ENCODE assay signal across 8 mouse cellular contexts in the genomic region with DNA sequence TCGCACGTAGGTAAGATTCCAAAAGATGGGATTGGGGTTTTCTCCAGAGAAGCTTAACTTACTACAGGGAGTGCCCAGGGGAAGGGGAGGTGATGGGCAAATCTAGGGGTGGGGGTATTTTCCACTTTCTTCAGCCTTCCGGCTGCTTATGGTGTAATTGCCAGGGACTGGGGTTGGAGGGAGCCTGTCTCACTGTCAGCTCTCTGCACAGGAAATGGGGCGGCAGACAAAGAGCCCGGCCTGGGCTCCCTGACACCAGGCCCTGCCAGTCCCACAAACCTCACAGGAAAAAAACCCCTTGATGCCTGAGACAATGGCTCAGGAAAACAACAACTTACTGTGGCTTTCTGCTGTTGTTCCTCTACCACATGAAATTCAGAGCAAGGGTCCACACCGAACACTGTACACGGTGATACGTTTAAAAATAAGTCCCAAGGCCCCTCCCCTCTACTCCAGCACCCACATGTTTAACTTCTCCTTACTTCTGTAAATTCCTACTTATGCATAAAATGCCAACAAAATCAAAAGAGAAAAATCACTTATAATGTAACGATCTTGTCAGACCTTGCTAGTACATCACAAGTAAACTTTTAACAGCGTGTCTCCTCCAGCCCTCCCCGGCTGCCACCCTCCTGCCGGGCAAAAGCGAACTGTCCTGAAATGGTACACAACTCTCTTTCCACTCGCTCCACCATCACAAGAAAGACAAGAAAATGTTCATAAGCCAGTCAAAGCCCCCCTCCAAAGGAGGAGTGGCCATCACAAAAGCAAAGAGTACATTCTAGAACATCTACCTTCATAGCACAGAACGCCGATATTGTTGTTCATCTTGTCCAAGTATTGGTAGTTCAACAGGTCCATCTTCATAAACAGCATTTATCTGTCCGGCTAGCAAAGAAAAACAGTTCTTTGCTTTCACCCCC. TPM values are rescaled to one million over a fixed set of nuclear protein-coding genes. Genes with fewer than 3 reads are reported as not detected.
DNase-seq lines count a peak whose midpoint lies in the region; ATAC-seq and TF ChIP-seq lines count a peak whose summit lies in the region.

No protein-coding gene starts in this region.

- H3K9ac ChIP-seq in intestine, embryonic 15.5 days: peak overlapping the region; percentile 74
- peak overlapping the region; percentile 62 for H3K9ac ChIP-seq in neural tube, embryonic 14.5 days (replicated peaks; ENCODE audit: low read depth, low read length)

- H3K36me3 ChIP-seq in intestine, embryonic 15.5 days: no peaks in the 10 kb centered on the region
- H3K36me3 ChIP-seq in neural tube, embryonic 14.5 days (ENCODE audit: control insufficient read depth, insufficient read depth, low read length): no peaks in the 10 kb centered on the region

- no peaks in the 10 kb centered on the region for H3K9me3 ChIP-seq in intestine, embryonic 15.5 days
- no peaks in the 10 kb centered on the region for H3K9me3 ChIP-seq in neural tube, embryonic 14.5 days (ENCODE audit: control insufficient read depth, low read length)

- peak; percentile 82 for DNase-seq in CD4-positive helper T cell, adult 2 months (ENCODE audit: low read depth, low spot score)
- peak; percentile 58 for DNase-seq in lung, adult 2 months
- DNase-seq in right cerebral cortex, adult 18-20 months: no peak
- no peak for DNase-seq in ovary, postnatal 14 days (ENCODE audit: low spot score)

- under 1% methylated on average over 17 of the region's 17 CpGs for WGBS in bone marrow, adult 2 months
- WGBS in intestine, embryonic 15.5 days: 2% methylated on average over 17 of the region's 17 CpGs
- 1% methylated on average over 17 of the region's 17 CpGs for WGBS in lung, adult 2 months
- 4% methylated on average over 17 of the region's 17 CpGs for WGBS in neural tube, embryonic 14.5 days

- no peaks in the 10 kb centered on the region for H3K27me3 ChIP-seq in intestine, embryonic 15.5 days (replicated peaks)
- no peaks in the 10 kb centered on the region for H3K27me3 ChIP-seq in neural tube, embryonic 14.5 days (ENCODE audit: control insufficient read depth, insufficient read depth, low read length)

- H3K4me3 ChIP-seq in bone marrow, adult 2 months (replicated peaks; ENCODE audit: control insufficient read depth, low read depth, low read length): peak overlapping the region; percentile 85
- peak overlapping the region; percentile 54 for H3K4me3 ChIP-seq in intestine, embryonic 15.5 days (replicated peaks)
- peak overlapping the region; percentile 89 for H3K4me3 ChIP-seq in lung, adult 2 months (replicated peaks; ENCODE audit: extremely low read depth, low read depth, low read length)
- H3K4me3 ChIP-seq in neural tube, embryonic 14.5 days (ENCODE audit: low read depth, low read length): peak overlapping the region; percentile 50

- peaks cover 15% of the 10 kb centered on the region for H3K4me1 ChIP-seq in bone marrow, adult 2 months (ENCODE audit: control insufficient read depth, insufficient read depth, low read length)
- H3K4me1 ChIP-seq in intestine, embryonic 15.5 days (replicated peaks): peaks cover 35% of the 10 kb centered on the region
- peaks cover 19% of the 10 kb centered on the region for H3K4me1 ChIP-seq in lung, adult 2 months (ENCODE audit: control insufficient read depth, insufficient read depth, low read length)
- peaks cover 46% of the 10 kb centered on the region for H3K4me1 ChIP-seq in neural tube, embryonic 14.5 days (ENCODE audit: control insufficient read depth, insufficient read depth, low read length)

- peak; percentile 44 for ATAC-seq in granulocyte monocyte progenitor cell, adult 5-6 weeks (replicated peaks; ENCODE audit: poor library complexity, severe bottlenecking)
- no peak for ATAC-seq in intestine, embryonic 15.5 days
- 0 out of 2 replicates have a peak, but pooled peaks have one; percentile 22 for ATAC-seq in neural tube, embryonic 14.5 days (ENCODE audit: low read depth)

- peak; percentile 59; the same call in 1 of the 2 replicates for TF ChIP-seq POLR2A in bone marrow, adult 2 months (IDR thresholded peaks at IDR 0.05; ENCODE audit: borderline replicate concordance, control insufficient read depth, low read depth, low read length)
- peak; percentile 41; the same call in 1 of the 2 replicates for TF ChIP-seq POLR2A in lung, adult 2 months (IDR thresholded peaks at IDR 0.05; ENCODE audit: borderline replicate concordance, extremely low read depth, low read depth, low read length)

- peak overlapping the region; percentile 65 for H3K4me2 ChIP-seq in intestine, embryonic 15.5 days (replicated peaks)
- H3K4me2 ChIP-seq in neural tube, embryonic 14.5 days (ENCODE audit: low read depth, low read length): peak overlapping the region; percentile 72

- H3K27ac ChIP-seq in bone marrow, adult 2 months (ENCODE audit: control insufficient read depth, insufficient read depth, low read depth, low read length, poor library complexity): peak overlapping the region; percentile 75
- H3K27ac ChIP-seq in intestine, embryonic 15.5 days: peak overlapping the region; percentile 86
- H3K27ac ChIP-seq in neural tube, embryonic 14.5 days (ENCODE audit: low read depth, low read length): peak overlapping the region; percentile 75

- TF ChIP-seq CTCF in bone marrow, adult 2 months (IDR thresholded peaks at IDR 0.05; ENCODE audit: control insufficient read depth, insufficient read depth, low read length): no peak
- TF ChIP-seq CTCF in lung, adult 2 months (IDR thresholded peaks at IDR 0.05; ENCODE audit: insufficient read depth, low read length): no peak

RNA-seq across cellular contexts. Expression of a gene that starts 49.0 kb away (rescaled TPM):
- polyA plus RNA-seq in bone marrow, adult 2 months (2011; ENCODE audit: insufficient read depth, insufficient read length, low replicate concordance, missing spikeins): 5.4 and 9.9 TPM in 2 replicates
- total RNA-seq in granulocyte monocyte progenitor cell, adult 5-6 weeks (2014; fragmentation: Nextera tagmentation): 14.0 and 16.5 TPM in 2 replicates
- total RNA-seq in granulocyte monocyte progenitor cell, adult 5-6 weeks (2017): 16.9 and 22.8 TPM in 2 replicates
- 74.8 and 76.0 TPM in 2 replicates for polyA plus RNA-seq in intestine, embryonic 15.5 days (2015; fragmentation: Nextera tagmentation; extraction: Ambion mirVana)
- polyA plus RNA-seq in lung, adult 2 months (2012; rRNA removed): 80.8 and 81.7 TPM in 2 replicates
- polyA plus RNA-seq in neural tube, embryonic 14.5 days (2014; fragmentation: Nextera tagmentation; extraction: Ambion mirVana): 35.6 and 43.3 TPM in 2 replicates

Comparison
In these comparisons a context has a peak if more than half of its experiments do, and no peak if none do; other contexts are left out.
1. DNase-seq: peak in CD4-positive helper T cell, adult 2 months (single experiment) and lung, adult 2 months (single experiment); none in right cerebral cortex, adult 18-20 months (single experiment) and ovary, postnatal 14 days (single experiment).
2. Peak in every context shown above with its lines, with median percentiles within 50 percentile points of each other: H3K27ac ChIP-seq and H3K4me3 ChIP-seq.